Mouse (Mus musculus) liver, postnatal 0 days (tissue): ENCODE data around the gene Acer3. TPM values are rescaled to one million over a fixed set of nuclear protein-coding genes. Genes with fewer than 3 reads are reported as not detected.

ENCODE experiments used
- ATAC-seq: fragments of 200-750 bp; cut with Nextera tagmentation; 2 replicates; pipeline ENCODE4 v1.8.0; 2017; ENCODE audit warnings: mild to moderate bottlenecking, moderate library complexity
- DNase-seq: peaks from one replicate; pipeline ENCODE4 v3.0.0-alpha.2; 2016
- H3K27ac ChIP-seq: fragments of 300-500 bp; sonication (generic); 2 replicates; pipeline ENCODE4 v1.5.1; 2014; ENCODE audit warnings: antibody characterized with exemption, moderate library complexity, mild to moderate bottlenecking, low read depth
- H3K27me3 ChIP-seq: fragments of 300-500 bp; sonication (generic); 2 replicates; pipeline ENCODE4 v1.6.1; 2014; ENCODE audit warnings: low read length, control low read depth, mixed read lengths; ENCODE audit not compliant: insufficient read depth
- H3K36me3 ChIP-seq: fragments of 300-500 bp; sonication (generic); replicated peaks from 2 replicates; pipeline ENCODE4 v1.6.1; 2014; ENCODE audit warnings: mild to moderate bottlenecking, control low read depth, low read length, moderate library complexity, mixed read lengths; ENCODE audit not compliant: insufficient read depth
- H3K4me1 ChIP-seq: fragments of 300-500 bp; sonication (generic); 2 replicates; pipeline ENCODE4 v1.6.1; 2014; ENCODE audit warnings: antibody characterized with exemption, mild to moderate bottlenecking, control low read depth; ENCODE audit not compliant: insufficient read depth
- H3K4me2 ChIP-seq: fragments of 300-500 bp; sonication (generic); 2 replicates; pipeline ENCODE4 v1.6.1; 2014; ENCODE audit warnings: low read depth, mild to moderate bottlenecking, low read length, moderate library complexity, mixed read lengths
- H3K4me3 ChIP-seq: fragments of 300-500 bp; sonication (generic); 2 replicates; pipeline ENCODE4 v1.5.1; 2014; ENCODE audit warnings: low read depth, low read length
- H3K9ac ChIP-seq: fragments of 300-500 bp; sonication (generic); replicated peaks from 2 replicates; pipeline ENCODE4 v1.6.1; 2014; ENCODE audit warnings: mild to moderate bottlenecking, moderate library complexity
- H3K9me3 ChIP-seq: fragments of 300-500 bp; sonication (generic); 2 replicates; pipeline ENCODE4 v1.6.1; 2016; ENCODE audit warnings: mild to moderate bottlenecking, control low read depth, low read length, mixed read lengths
- CTCF ChIP-seq: sonication (generic); IDR thresholded peaks from 2 replicates; pipeline ENCODE4 v1.5.1; 2016; ENCODE audit warnings: antibody characterized with exemption, low read depth
- EP300 ChIP-seq: IDR thresholded peaks from 2 replicates; pipeline ENCODE4 v1.6.1; 2016; ENCODE audit warnings: antibody characterized with exemption, low read depth, mild to moderate bottlenecking
- WGBS: fragments of 180-500 bp; shearing (Covaris S2); extraction: QIAGEN DNeasy Blood & Tissue Kit; methylation state at CpG from one replicate; pipeline ENCODE4 v1.1.7; 2014; ENCODE audit not compliant: insufficient replicate concordance; 5-methylcytosine and 5-hydroxymethylcytosine counted together
- polyA plus RNA-seq: library from polyadenylated mRNA; unstranded; fragments of >200 nt; fragmentation: Nextera tagmentation; extraction: Ambion mirVana; gene quantifications from 2 replicates; pipeline ENCODE4 v1.2.1, GENCODE M21; 2015

Acer3 gene
- polyA plus RNA-seq, 1 experiment from 2014 or later, result 18.7 TPM

GRCm38 (mm10) chr7:98349821-98350220 lies 28.8 kb upstream of the Acer3 start:
- no peak for DNase-seq
- no peak overlapping the region for H3K4me2 ChIP-seq
- H3K27ac ChIP-seq, result 0 out of 2 replicates have a peak overlapping the region, but pooled peaks have one; percentile 3
- H3K4me1 ChIP-seq, result peaks cover 5% of the 10 kb centered on the region
- H3K4me3 ChIP-seq, result no peak overlapping the region
- WGBS, result 78% methylated on average over 6 of the region's 6 CpGs
- no peaks in the 10 kb centered on the region for H3K9me3 ChIP-seq
- no peak for TF ChIP-seq EP300
- TF ChIP-seq CTCF, result no peak
- H3K27me3 ChIP-seq, result no peaks in the 10 kb centered on the region
- H3K36me3 ChIP-seq, result peaks cover 6% of the 10 kb centered on the region; the same call in 1 of the 2 replicates
- no peak for ATAC-seq
- H3K9ac ChIP-seq, result no peak overlapping the region

GRCm38 (mm10) chr7:98349096-98349495 lies 28.1 kb upstream of the Acer3 start:
- TF ChIP-seq EP300 (no peak), CTCF (peak; percentile 97)
- Histone ChIP-seq H3K36me3 (peaks cover 6% of the 10 kb centered on the region; the same call in 1 of the 2 replicates), H3K4me2 (no peak overlapping the region), H3K9me3 (no peaks in the 10 kb centered on the region), H3K9ac (no peak overlapping the region), H3K27ac (no peak overlapping the region), H3K4me3 (no peak overlapping the region), H3K4me1 (no peaks in the 10 kb centered on the region), H3K27me3 (no peaks in the 10 kb centered on the region)
- 0 out of 2 replicates have a peak, but pooled peaks have one; percentile 17 for ATAC-seq
- WGBS, result 14% methylated on average over 5 of the region's 5 CpGs
- DNase-seq, result peak; percentile 91

- DNase-seq (peak; percentile 78), ATAC-seq (peak; percentile 36)
- peaks cover 6% of the 10 kb centered on the region; the same call in 1 of the 2 replicates for H3K36me3 ChIP-seq
- H3K9ac ChIP-seq, result no peak overlapping the region
- TF ChIP-seq EP300 (no peak), CTCF (peak; percentile 85)
- no peak overlapping the region for H3K4me2 ChIP-seq
- no peaks in the 10 kb centered on the region for H3K27me3 ChIP-seq
- no peak overlapping the region for H3K4me3 ChIP-seq
- H3K27ac ChIP-seq, result peak overlapping the region; percentile 69
- WGBS, result 40% methylated on average over 7 of the region's 7 CpGs
- H3K9me3 ChIP-seq, result no peaks in the 10 kb centered on the region
- no peaks in the 10 kb centered on the region for H3K4me1 ChIP-seq
Observed at GRCm38 (mm10) chr7:98348043-98348442, 27.0 kb upstream of the Acer3 start.

GRCm38 (mm10) chr7:98347471-98347870 lies 26.5 kb upstream of the Acer3 start:
- Histone ChIP-seq H3K36me3 (peaks cover 4% of the 10 kb centered on the region; the same call in 1 of the 2 replicates), H3K27me3 (peaks cover 3% of the 10 kb centered on the region; the same call in 1 of the 2 replicates), H3K4me2 (no peak overlapping the region), H3K9ac (no peak overlapping the region), H3K27ac (peak overlapping the region; percentile 69), H3K4me1 (peaks cover 2% of the 10 kb centered on the region; the same call in 1 of the 2 replicates), H3K4me3 (no peak overlapping the region), H3K9me3 (no peaks in the 10 kb centered on the region)
- peak; percentile 91 for ATAC-seq
- peak; percentile 59 for DNase-seq
- WGBS, result 57% methylated on average over 5 of the region's 5 CpGs
- TF ChIP-seq CTCF (no peak), EP300 (peak; percentile 18; the same call in 1 of the 2 replicates)

GRCm38 (mm10) chr7:98345036-98345435 lies 24.0 kb upstream of the Acer3 start:
- Histone ChIP-seq H3K9ac (no peak overlapping the region), H3K4me1 (peaks cover 15% of the 10 kb centered on the region), H3K4me2 (no peak overlapping the region), H3K9me3 (no peaks in the 10 kb centered on the region), H3K27me3 (peaks cover 5% of the 10 kb centered on the region; the same call in 1 of the 2 replicates), H3K4me3 (no peak overlapping the region), H3K27ac (no peak overlapping the region), H3K36me3 (no peaks in the 10 kb centered on the region)
- no peak for ATAC-seq
- no peak for TF ChIP-seq EP300
- TF ChIP-seq CTCF, result no peak
- DNase-seq, result no peak
- WGBS, result 56% methylated on average over 6 of the region's 6 CpGs

DNA sequence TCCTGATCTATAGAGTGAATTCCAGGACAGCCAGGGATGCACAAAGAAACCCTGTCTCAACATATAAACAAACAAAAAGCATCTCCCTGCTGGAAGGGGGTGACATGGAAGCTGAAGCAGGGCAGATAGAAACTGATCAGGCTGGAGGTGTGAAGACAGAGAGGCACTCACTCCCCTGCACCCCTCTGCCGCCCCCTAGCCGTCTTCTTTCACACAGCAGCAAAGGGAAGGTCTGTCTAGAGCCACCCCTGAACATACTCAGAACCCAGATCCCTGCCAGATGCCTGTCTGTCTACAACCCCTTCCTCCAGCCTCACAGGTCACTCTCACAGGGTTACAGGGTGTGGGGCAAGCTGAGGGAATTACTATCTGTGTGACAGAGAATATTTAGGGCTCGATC lies 23.4 kb upstream of the Acer3 start:
- TF ChIP-seq CTCF (peak; percentile 78), EP300 (no peak)
- peaks cover 5% of the 10 kb centered on the region; the same call in 1 of the 2 replicates for H3K27me3 ChIP-seq
- H3K36me3 ChIP-seq, result no peaks in the 10 kb centered on the region
- no peak overlapping the region for H3K27ac ChIP-seq
- H3K9ac ChIP-seq, result no peak overlapping the region
- peaks cover 15% of the 10 kb centered on the region for H3K4me1 ChIP-seq
- no peaks in the 10 kb centered on the region for H3K9me3 ChIP-seq
- no peak overlapping the region for H3K4me3 ChIP-seq
- DNase-seq, result peak; percentile 76
- 21% methylated on average over 3 of the region's 3 CpGs for WGBS
- no peak overlapping the region for H3K4me2 ChIP-seq
- no peak for ATAC-seq
